Mouse (Mus musculus): ENCODE data around the gene Adam3. TPM values are rescaled to one million over a fixed set of nuclear protein-coding genes. Genes with fewer than 3 reads are reported as not detected.

The Adam3 gene
- 0.16 and 0.75 TPM in 2 replicates for polyA plus RNA-seq (2015; fragmentation: Nextera tagmentation; extraction: Ambion mirVana)

DNA sequence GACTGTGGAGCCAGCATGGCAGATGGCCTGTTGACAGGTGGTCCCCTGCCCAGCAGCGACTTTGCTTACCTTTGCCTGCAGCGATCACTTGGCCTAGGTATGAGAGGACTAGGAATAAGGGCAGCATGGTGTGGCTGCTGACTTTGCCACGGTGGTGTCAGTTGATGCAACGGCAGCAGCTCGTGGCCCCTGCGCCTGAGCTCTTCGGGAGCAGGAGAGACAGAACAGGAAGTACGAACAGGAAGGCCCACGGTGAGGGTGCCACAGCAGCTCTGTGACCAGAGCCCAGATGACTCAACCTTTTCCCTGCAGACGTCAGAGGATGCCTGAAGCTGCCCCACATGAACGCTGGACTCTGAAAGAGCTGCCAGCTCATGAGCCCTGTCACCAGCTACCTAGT, at the start of gene Adam3:
Gene Adam3 (minus strand): TSS at position 223 of the 400 bp plus-strand sequence.

Other genes starting within 250 kb of the Adam3 start
- gene Adam5, start 98.5 kb upstream of the Adam3 start, polyA plus RNA-seq (2015; fragmentation: Nextera tagmentation; extraction: Ambion mirVana), result 0.59 and 0.84 TPM in 2 replicates

All from urinary bladder, postnatal 0 days (tissue).